Mouse (Mus musculus): ENCODE measurements around the gene Adgrl1. TPM values are rescaled to one million over a fixed set of nuclear protein-coding genes. Genes with fewer than 3 reads are reported as not detected.
A peak's percentile ranks its signal among the peaks of the same experiment; 100 is the strongest.

The Adgrl1 gene
- total RNA-seq, 2 experiments from 2014 or later, result 397 to 418 TPM

- DNase-seq (ENCODE audit: extremely low spot score in 1 of 2, low spot score in 2 of 2), result no peak
- Histone ChIP-seq H3K4me3 (peak overlapping the region; percentile 94), H3K27ac (no peak overlapping the region)
- intact Hi-C loops (cut with DNase I), result no loop called here
- TF ChIP-seq CTCF (IDR thresholded peaks at IDR 0.05), result peak; percentile 30
Measured at GRCm38 (mm10) chr8:83902961-83903666, 3.2 kb downstream of the Adgrl1 start.

- intact Hi-C loops (cut with DNase I), result no loop called here
- Histone ChIP-seq H3K4me3 (0 out of 2 replicates have a peak overlapping the region, but pooled peaks have one; percentile 7), H3K27ac (peak overlapping the region; percentile 63)
- DNase-seq (ENCODE audit: extremely low spot score in 1 of 2, low spot score in 2 of 2), result no peak
- TF ChIP-seq CTCF (IDR thresholded peaks at IDR 0.05), result no peak
Measured at GRCm38 (mm10) chr8:83908583-83908982, 8.7 kb downstream of the Adgrl1 start.

DNA sequence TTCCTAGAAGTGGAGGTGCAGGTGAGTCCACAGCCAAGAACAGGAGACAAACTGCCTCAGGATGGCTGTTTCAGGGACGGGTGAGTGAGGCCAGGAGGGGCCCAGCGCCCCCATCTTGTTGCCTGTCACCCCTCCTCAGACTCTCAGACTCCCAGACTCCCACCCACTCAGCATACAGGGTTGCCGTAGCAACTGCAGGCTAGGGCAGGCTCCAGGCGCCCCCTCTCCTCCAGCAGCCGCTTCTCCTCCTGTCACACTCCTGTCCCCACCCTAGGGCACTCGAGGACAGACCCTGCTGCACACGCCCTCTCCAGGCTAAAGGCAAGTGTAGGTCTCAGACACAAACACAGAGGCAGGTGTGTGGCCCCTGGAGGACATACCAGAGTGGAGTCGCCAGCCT, 9.4 kb downstream of the Adgrl1 start:
- H3K4me3 ChIP-seq, result 0 out of 2 replicates have a peak overlapping the region, but pooled peaks have one; percentile 7
- intact Hi-C loops (cut with DNase I), result no loop called here
- no peak for TF ChIP-seq CTCF (IDR thresholded peaks at IDR 0.05)
- peak in 1 of 2 experiments; percentile 48 for DNase-seq (ENCODE audit: extremely low spot score in 1 of 2, low spot score in 2 of 2)
- peak overlapping the region; percentile 63 for H3K27ac ChIP-seq

DNA sequence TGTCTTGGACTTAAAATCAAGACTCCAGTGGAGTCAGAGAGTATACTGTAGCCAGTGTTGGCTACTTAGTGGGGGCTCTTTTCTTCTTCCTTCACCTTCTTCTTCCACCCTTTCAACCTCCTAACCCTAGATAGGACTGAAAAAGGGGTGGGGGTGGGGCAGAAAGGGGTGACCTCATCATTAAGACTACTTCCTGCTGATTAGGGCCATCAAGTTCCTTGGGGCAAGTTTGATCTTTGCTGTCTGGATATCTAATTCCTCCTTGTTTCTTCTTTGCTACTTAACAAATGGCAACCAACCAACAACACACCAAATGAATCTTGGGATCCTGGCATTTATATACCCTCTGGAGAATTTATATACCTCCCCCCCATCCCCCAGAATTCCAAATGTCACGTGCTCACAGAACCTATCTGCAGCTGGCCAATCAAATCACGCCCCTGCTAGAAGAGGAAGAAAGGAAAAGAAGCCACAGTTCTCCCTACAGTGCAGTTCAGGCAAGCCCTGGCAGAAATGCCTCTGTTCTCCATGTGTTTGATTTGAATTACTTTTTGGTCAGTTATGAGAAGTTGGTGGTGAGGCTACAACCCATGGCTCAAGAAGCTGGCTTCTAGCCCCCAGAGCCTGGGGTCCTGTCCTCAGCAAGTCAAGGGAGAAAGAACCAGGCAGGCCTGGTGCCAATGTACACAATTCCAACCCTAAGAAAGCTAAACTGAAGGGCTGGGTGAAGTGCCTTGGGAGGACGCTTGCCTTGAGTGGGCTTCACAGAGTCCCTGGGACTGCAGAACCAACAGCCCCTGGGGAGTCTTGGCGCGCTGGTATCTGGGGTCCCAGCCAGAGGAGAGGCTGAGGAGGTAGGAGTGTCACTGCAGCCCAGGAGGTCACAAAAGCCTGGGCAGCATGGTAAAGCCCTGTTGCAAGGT, 12.2 kb downstream of the Adgrl1 start:
- TF ChIP-seq CTCF (IDR thresholded peaks at IDR 0.05), result no peak
- Histone ChIP-seq H3K27ac (no peak overlapping the region), H3K4me3 (no peak overlapping the region)
- no peak for DNase-seq (ENCODE audit: extremely low spot score in 1 of 2, low spot score in 2 of 2)
- intact Hi-C loops (cut with DNase I), result no loop called here

DNA sequence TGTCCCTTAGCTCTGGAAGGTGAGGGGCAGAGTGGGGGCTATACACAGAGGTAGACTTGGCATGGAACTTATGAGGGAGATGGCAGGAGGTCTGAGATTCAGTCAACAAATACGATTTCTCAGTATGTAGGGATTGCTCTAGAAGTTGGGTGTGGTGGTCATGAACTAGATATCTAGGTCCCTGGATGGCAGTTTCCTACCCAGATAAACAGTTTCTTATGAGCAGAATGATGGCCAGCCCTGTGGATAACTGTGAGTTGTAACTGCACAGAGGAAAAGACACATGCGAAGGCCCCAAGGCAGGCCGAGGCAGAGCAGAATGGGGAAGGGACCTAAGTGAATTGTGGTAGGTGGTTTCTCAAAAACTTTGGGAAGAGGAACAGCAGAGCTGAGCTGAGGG, 14.3 kb downstream of the Adgrl1 start:
- no peak overlapping the region for H3K27ac ChIP-seq
- intact Hi-C loops (cut with DNase I), result no loop called here
- no peak for TF ChIP-seq CTCF (IDR thresholded peaks at IDR 0.05)

DNA sequence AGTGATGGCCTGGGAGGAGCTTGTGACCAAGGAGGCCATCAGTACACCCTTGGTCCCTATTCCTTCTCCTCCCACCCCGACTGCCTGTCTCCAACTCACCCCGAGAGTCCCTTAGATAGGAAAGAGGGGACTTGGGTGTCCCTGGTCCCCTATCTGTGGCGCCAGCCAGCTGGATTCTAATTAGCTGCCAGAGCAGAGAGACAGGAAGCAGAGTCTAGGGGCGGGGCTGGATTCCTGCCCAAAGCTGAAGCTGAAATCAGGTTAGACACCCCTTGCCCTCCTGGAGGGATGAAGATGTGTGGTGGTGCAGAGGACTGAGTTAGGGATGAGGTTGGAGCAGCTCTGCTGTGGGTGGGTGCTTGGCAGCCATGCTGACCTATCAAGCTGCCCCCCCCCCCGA, 15.0 kb downstream of the Adgrl1 start:
- no peak for TF ChIP-seq CTCF (IDR thresholded peaks at IDR 0.05)
- Histone ChIP-seq H3K27ac (peak overlapping the region; percentile 86), H3K4me3 (no peak overlapping the region)
- intact Hi-C loops (cut with DNase I), result no loop called here
- DNase-seq (ENCODE audit: extremely low spot score in 1 of 2, low spot score in 2 of 2), result no peak

More for the DNA sequence above, 14.3 kb downstream of the Adgrl1 start:
- DNase-seq (ENCODE audit: extremely low spot score in 1 of 2, low spot score in 2 of 2), result no peak
- no peak overlapping the region for H3K4me3 ChIP-seq

- TF ChIP-seq CTCF (IDR thresholded peaks at IDR 0.05), result no peak
- peak overlapping the region; percentile 41 for H3K4me3 ChIP-seq
- peak overlapping the region; percentile 86 for H3K27ac ChIP-seq
- DNase-seq (ENCODE audit: extremely low spot score in 1 of 2, low spot score in 2 of 2), result peak; percentile 61 to 70
- intact Hi-C loops (cut with DNase I), result loop anchor here (1.0 kb wide), 1 partner anchor 17 kb away; no protein-coding TSS in a partner anchor
Measured at GRCm38 (mm10) chr8:83916015-83916414, 16.1 kb downstream of the Adgrl1 start.

- Histone ChIP-seq H3K4me3 (no peak overlapping the region), H3K27ac (no peak overlapping the region; the same call in 1 of the 2 replicates)
- DNase-seq (ENCODE audit: extremely low spot score in 1 of 2, low spot score in 2 of 2), result no peak
- intact Hi-C loops (cut with DNase I), result no loop called here
- TF ChIP-seq CTCF (IDR thresholded peaks at IDR 0.05), result no peak
Measured at GRCm38 (mm10) chr8:83917566-83917965, 17.7 kb downstream of the Adgrl1 start.

- intact Hi-C loops (cut with DNase I), result loop anchor here (1.0 kb wide), 2 partner anchors 21 to 138 kb away; partner anchors contain the start of gene Adgrl1
- Histone ChIP-seq H3K27ac (no peak overlapping the region; the same call in 1 of the 2 replicates), H3K4me3 (no peak overlapping the region)
- TF ChIP-seq CTCF (IDR thresholded peaks at IDR 0.05), result peak; percentile 94
- peak; percentile 76 to 86 for DNase-seq (ENCODE audit: extremely low spot score in 1 of 2, low spot score in 2 of 2)
Measured at GRCm38 (mm10) chr8:83921558-83921957, 21.7 kb downstream of the Adgrl1 start.

DNA sequence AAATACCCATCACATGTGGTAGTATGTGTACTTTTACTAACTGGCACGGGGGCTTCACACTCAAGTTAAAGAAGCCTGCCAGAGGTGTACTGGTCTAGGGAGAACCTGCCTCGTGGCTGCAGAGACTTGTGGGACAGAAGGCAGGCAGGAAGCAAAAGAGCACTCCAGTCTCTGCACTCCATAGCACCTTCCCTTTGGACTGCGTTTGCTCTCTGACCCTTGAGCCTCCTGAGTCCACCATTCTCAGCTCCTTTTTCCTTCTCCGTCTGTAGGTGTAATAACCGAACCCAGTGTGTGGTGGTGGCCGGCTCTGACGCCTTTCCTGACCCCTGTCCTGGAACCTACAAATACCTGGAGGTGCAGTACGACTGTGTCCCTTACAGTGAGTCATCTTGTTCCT, 22.8 kb downstream of the Adgrl1 start:
- DNase-seq (ENCODE audit: extremely low spot score in 1 of 2, low spot score in 2 of 2), result no peak

GRCm38 (mm10) chr8:83924585-83924984, 24.7 kb downstream of the Adgrl1 start:
- Histone ChIP-seq H3K4me3 (no peak overlapping the region), H3K27ac (no peak overlapping the region)
- no peak for TF ChIP-seq CTCF (IDR thresholded peaks at IDR 0.05)
- no peak for DNase-seq (ENCODE audit: extremely low spot score in 1 of 2, low spot score in 2 of 2)
- intact Hi-C loops (cut with DNase I), result no loop called here

More for the DNA sequence above, 22.8 kb downstream of the Adgrl1 start:
- intact Hi-C loops (cut with DNase I), result no loop called here
- H3K27ac ChIP-seq, result no peak overlapping the region
- TF ChIP-seq CTCF (IDR thresholded peaks at IDR 0.05), result no peak
- H3K4me3 ChIP-seq, result no peak overlapping the region

GRCm38 (mm10) chr8:83926266-83926665, 26.4 kb downstream of the Adgrl1 start:
- no peak for DNase-seq (ENCODE audit: extremely low spot score in 1 of 2, low spot score in 2 of 2)
- no peak overlapping the region for H3K4me3 ChIP-seq
- no peak overlapping the region for H3K27ac ChIP-seq
- intact Hi-C loops (cut with DNase I), result no loop called here
- TF ChIP-seq CTCF (IDR thresholded peaks at IDR 0.05), result no peak

Measured in left cerebral cortex, adult 2 months (tissue).